Mouse (Mus musculus) CH12.LX (cell line): ENCODE measurements at regions not wholly inside any gene's neighbourhood (a gene's known extent, or its start where the extent isn't known, plus 50 kb on each side); places are given as distances from the start of the nearest gene placed in this dataset.

Experiments
- DNase-seq: peaks from one replicate; pipeline ENCODE4 v3.0.0-alpha.2; 2013; ENCODE audit errors: extremely low read depth
- H3K27ac ChIP-seq: 2 replicates; pipeline ENCODE4 v1.5.1; 2012; ENCODE audit warnings: low read depth, mild to moderate bottlenecking, control low read depth, moderate library complexity; ENCODE audit not compliant: insufficient read depth
- H3K27me3 ChIP-seq: replicated peaks from 2 replicates; pipeline ENCODE3; 2012; ENCODE audit warnings: inconsistent platforms
- H3K36me3 ChIP-seq, 2 experiments: replicated peaks in 1 of 2; 2 replicates each; pipeline versions ENCODE3 to v1.6.1; 2012; ENCODE audit warnings: inconsistent platforms in 1 of 2, low read length in 1 of 2, mild to moderate bottlenecking in 1 of 2, mixed read lengths in 1 of 2, moderate library complexity in 1 of 2; ENCODE audit not compliant: control insufficient read depth in 1 of 2, insufficient read depth in 1 of 2
- H3K4me1 ChIP-seq, 2 experiments: 2 replicates each; pipeline ENCODE4 v1.6.1; 2012; ENCODE audit warnings: inconsistent platforms in 1 of 2, moderate library complexity in 1 of 2; ENCODE audit not compliant: insufficient read depth in 2 of 2, control insufficient read depth in 1 of 2
- H3K4me2 ChIP-seq: 2 replicates; pipeline ENCODE4 v1.6.1; 2012; ENCODE audit warnings: low read depth, mild to moderate bottlenecking, control low read depth; ENCODE audit not compliant: poor library complexity, insufficient read depth, severe bottlenecking
- H3K4me3 ChIP-seq, 3 experiments: fragments of 150-350 bp in 1 of 3; sonication (generic) in 1 of 3; replicated peaks in 1 of 3; 2 replicates each; pipeline versions ENCODE3 to v1.5.1; 2011 to 2012; ENCODE audit warnings: low read depth in 2 of 3, low read length in 2 of 3, mild to moderate bottlenecking in 2 of 3, moderate library complexity in 2 of 3, control low read depth in 1 of 3, improper control_type of control experiment in 1 of 3, inconsistent platforms in 1 of 3, mixed read lengths in 1 of 3; ENCODE audit not compliant: poor library complexity in 1 of 3
- H3K79me2 ChIP-seq: replicated peaks from 2 replicates; pipeline ENCODE4 v1.6.1; 2012; ENCODE audit warnings: mild to moderate bottlenecking, moderate library complexity; ENCODE audit not compliant: control insufficient read depth, poor library complexity, insufficient read depth, severe bottlenecking; ENCODE audit errors: extremely low read depth
- H3K9ac ChIP-seq: 2 replicates; pipeline ENCODE4 v1.6.1; 2012; ENCODE audit warnings: low read depth, mild to moderate bottlenecking, control low read depth, moderate library complexity; ENCODE audit not compliant: insufficient read depth
- H3K9me3 ChIP-seq: replicated peaks from 2 replicates; pipeline ENCODE3; 2012; ENCODE audit warnings: low read length, inconsistent platforms, mixed read lengths
- BHLHE40 ChIP-seq: IDR thresholded peaks from 2 replicates; pipeline ENCODE4 v1.6.1; 2011; ENCODE audit warnings: mild to moderate bottlenecking, low read depth, low read length, improper control_type of control experiment
- CHD2 ChIP-seq: IDR thresholded peaks from 2 replicates; pipeline ENCODE4 v1.6.1; 2011; ENCODE audit warnings: low read length, improper control_type of control experiment
- CTCF ChIP-seq, 2 experiments: IDR thresholded peaks in 1 of 2; conservative IDR thresholded peaks in 1 of 2; 2 replicates each; pipeline ENCODE4 v1.5.1; 2011 to 2012; ENCODE audit warnings: low read depth in 2 of 2, low read length in 2 of 2, improper control_type of control experiment in 1 of 2, inconsistent platforms in 1 of 2, mild to moderate bottlenecking in 1 of 2, moderate library complexity in 1 of 2
- ELF1 ChIP-seq: IDR thresholded peaks from 2 replicates; pipeline ENCODE4 v1.6.1; 2014; ENCODE audit warnings: low read depth, mild to moderate bottlenecking, inconsistent platforms, low read length, improper control_type of control experiment
- EP300 ChIP-seq: IDR thresholded peaks from 2 replicates; pipeline ENCODE4 v1.6.1; 2011; ENCODE audit warnings: low read length, improper control_type of control experiment
- ETS1 ChIP-seq: conservative IDR thresholded peaks from 2 replicates; pipeline ENCODE4 v1.6.1; 2012; ENCODE audit warnings: low read depth, mild to moderate bottlenecking, inconsistent platforms, low read length, improper control_type of control experiment, moderate library complexity
- GABPA ChIP-seq: IDR thresholded peaks from 2 replicates; pipeline ENCODE4 v1.6.1; 2012; ENCODE audit warnings: low read depth, low read length, improper control_type of control experiment, inconsistent platforms; ENCODE audit not compliant: insufficient replicate concordance
- IRF4 ChIP-seq: IDR thresholded peaks from 2 replicates; pipeline ENCODE4 v1.6.1; 2014; ENCODE audit warnings: low read depth, mild to moderate bottlenecking, inconsistent platforms, low read length, improper control_type of control experiment
- JUND ChIP-seq: conservative IDR thresholded peaks from 2 replicates; pipeline ENCODE4 v1.6.1; 2011; ENCODE audit warnings: low read depth, low read length, improper control_type of control experiment
- MAZ ChIP-seq: IDR thresholded peaks from 2 replicates; pipeline ENCODE4 v1.6.1; 2012; ENCODE audit warnings: low read depth, mild to moderate bottlenecking, inconsistent platforms, low read length, improper control_type of control experiment, moderate library complexity
- MXI1 ChIP-seq: IDR thresholded peaks from 2 replicates; pipeline ENCODE4 v1.6.1; 2011; ENCODE audit warnings: mild to moderate bottlenecking, low read depth, low read length, improper control_type of control experiment
- MYC ChIP-seq: IDR thresholded peaks from 2 replicates; pipeline ENCODE4 v1.6.1; 2011; ENCODE audit warnings: low read depth, mild to moderate bottlenecking, improper control_type of control experiment, low read length
- NELFE ChIP-seq: IDR thresholded peaks from 2 replicates; pipeline ENCODE4 v1.6.1; 2011; ENCODE audit warnings: low read depth, low read length, improper control_type of control experiment
- NRF1 ChIP-seq: IDR thresholded peaks from 2 replicates; pipeline ENCODE4 v1.6.1; 2014; ENCODE audit warnings: low read depth, mild to moderate bottlenecking, inconsistent platforms, low read length, improper control_type of control experiment, moderate library complexity
- POLR2A ChIP-seq: IDR thresholded peaks from 2 replicates; pipeline ENCODE4 v1.6.1; 2011; ENCODE audit warnings: low read depth, mild to moderate bottlenecking, improper control_type of control experiment, low read length
- POLR2AphosphoS2 ChIP-seq: IDR thresholded peaks from 2 replicates; pipeline ENCODE4 v1.6.1; 2011; ENCODE audit warnings: low read depth, low read length, improper control_type of control experiment
- RAD21 ChIP-seq: IDR thresholded peaks from 2 replicates; pipeline ENCODE4 v1.6.1; 2011; ENCODE audit warnings: low read depth, mild to moderate bottlenecking, low read length, improper control_type of control experiment, moderate library complexity
- RCOR1 ChIP-seq: conservative IDR thresholded peaks from 2 replicates; pipeline ENCODE4 v1.6.1; 2012; ENCODE audit warnings: low read depth, mild to moderate bottlenecking, inconsistent platforms, low read length, improper control_type of control experiment
- USF1 ChIP-seq: IDR thresholded peaks from 2 replicates; pipeline ENCODE4 v1.6.1; 2014; ENCODE audit warnings: low read depth, mild to moderate bottlenecking, inconsistent platforms, low read length, improper control_type of control experiment
- USF2 ChIP-seq: conservative IDR thresholded peaks from 2 replicates; pipeline ENCODE4 v1.6.1; 2011; ENCODE audit warnings: low read depth, low read length, improper control_type of control experiment
- ZC3H11A ChIP-seq: IDR thresholded peaks from 2 replicates; pipeline ENCODE4 v1.6.1; 2012; ENCODE audit warnings: low read depth, mild to moderate bottlenecking, inconsistent platforms, low read length, improper control_type of control experiment
- ZKSCAN1 ChIP-seq: IDR thresholded peaks from 2 replicates; pipeline ENCODE4 v1.6.1; 2012; ENCODE audit warnings: low read depth, inconsistent platforms, low read length, improper control_type of control experiment, borderline replicate concordance
- dilution Hi-C: fragments of 300-500 bp; cut with MboI; formaldehyde crosslinking; loops from 2 replicates; pipeline ENCODE4 v1.14.3; 2020; ENCODE audit warnings: low sequenced_read_pairs; ENCODE audit not compliant: extremely low pct_unique_long_range_greater_than_20kb, extremely low pct_ligation_motif_present
- in situ Hi-C: fragments of 300-500 bp; cut with MboI; formaldehyde crosslinking; loops from 3 replicates; pipeline ENCODE4 v1.14.3; 2019; ENCODE audit warnings: low sequenced_read_pairs, low pct_ligation_motif_present, low pct_unique_long_range_greater_than_20kb, mixed read lengths

DNA sequence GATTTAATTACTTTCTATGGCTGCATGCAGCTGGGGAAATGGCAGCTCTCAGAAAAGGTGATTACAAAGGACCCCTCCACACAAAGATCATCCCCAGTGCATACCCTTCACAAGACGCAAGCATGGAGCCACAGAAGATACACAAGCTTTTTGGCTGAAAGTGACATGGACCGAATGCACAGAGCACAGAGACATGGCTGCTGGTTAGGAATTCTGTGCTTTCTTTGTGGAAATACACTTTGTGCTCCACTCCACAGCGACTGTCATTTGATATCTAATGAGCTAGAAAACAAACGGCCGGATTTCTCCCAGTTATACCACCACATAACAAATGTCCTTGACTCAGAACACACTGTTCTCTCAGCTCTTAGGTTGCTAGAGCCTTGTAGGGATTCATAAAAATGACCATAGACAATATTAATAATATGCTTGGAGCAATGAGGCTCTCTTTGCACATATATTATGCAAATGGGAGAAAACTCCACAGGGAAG, 132.1 kb upstream of the Fat4 start:
- Histone ChIP-seq H3K79me2 (no peaks in the 10 kb centered on the region), H3K9ac (no peak overlapping the region), H3K4me1 (no peaks in the 10 kb centered on the region), H3K27ac (no peak overlapping the region), H3K27me3 (no peaks in the 10 kb centered on the region), H3K4me2 (no peak overlapping the region), H3K9me3 (no peaks in the 10 kb centered on the region), H3K4me3 (no peak overlapping the region), H3K36me3 (no peaks in the 10 kb centered on the region)
- TF ChIP-seq JUND (no peak), ETS1 (no peak), POLR2A (no peak), MYC (no peak), USF1 (no peak), CTCF (conservative IDR thresholded peaks at IDR 0.05 in 1 of 2, IDR thresholded peaks at IDR 0.05 in 1 of 2; ENCODE audit: low read depth in 2 of 2, low read length in 2 of 2) (no peak), RCOR1 (no peak), BHLHE40 (no peak), ZC3H11A (no peak)
- DNase-seq: no peak
- in situ Hi-C loops (no loop called here), dilution Hi-C loops (no loop called here)

DNA sequence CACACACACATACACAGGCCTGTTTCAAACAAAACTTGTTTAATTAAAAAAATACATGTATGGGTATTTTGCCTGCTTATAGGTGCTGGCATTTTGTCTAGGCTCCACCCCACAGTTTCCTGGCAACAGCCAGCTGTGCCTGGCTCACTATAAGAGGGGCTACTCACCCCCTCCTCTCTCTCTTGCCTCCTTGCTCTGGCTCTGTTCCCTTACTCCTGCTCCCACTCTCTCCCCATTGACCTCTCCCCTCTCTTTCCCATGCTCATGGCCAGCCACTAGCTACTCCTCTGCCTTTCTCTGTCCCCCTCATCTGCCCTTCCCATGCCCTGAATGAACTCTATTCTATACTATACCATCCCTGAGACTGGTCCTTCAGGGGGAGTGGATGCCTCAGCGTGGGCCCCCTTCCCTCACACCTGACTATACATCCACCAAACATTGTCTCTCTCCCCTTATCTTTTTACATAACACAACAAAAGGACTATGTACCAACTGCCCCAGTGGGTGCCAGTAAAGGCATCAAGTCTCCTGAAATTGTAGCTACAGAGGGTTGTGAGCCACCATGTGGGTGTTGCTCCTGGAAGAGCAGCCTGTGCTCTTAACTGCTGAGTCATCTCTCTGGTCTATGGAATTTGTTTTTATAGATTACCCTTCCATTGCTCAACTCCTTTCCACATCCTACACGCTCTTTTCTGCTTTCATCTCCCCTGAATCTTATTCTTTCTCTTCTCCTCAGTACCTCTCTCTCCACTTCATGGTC, 133.1 kb upstream of the Fat4 start:
- no peak for DNase-seq
- in situ Hi-C loops: no loop called here

DNA sequence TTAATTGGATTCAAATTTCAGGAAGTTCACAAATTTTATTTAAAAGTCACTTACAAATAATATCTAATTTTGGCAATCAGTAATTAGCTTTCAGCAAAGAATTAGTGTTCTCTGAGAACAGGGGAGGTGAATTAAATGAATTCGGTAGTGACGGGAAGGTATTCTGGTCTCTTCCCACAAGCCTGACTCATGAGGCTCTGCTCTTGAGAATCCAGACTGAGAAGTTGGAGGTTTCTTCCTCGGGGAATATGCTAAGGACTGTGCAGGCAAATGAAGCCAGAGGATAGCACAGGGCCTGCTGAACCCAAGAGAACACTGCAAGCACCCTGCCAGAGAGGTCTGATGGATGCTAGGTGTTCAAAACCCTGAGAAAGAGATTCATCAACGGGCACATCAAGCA, 144.6 kb upstream of the Fat4 start:
- H3K4me2 ChIP-seq: no peak overlapping the region
- H3K4me3 ChIP-seq: no peak overlapping the region
- H3K9ac ChIP-seq: no peak overlapping the region
- TF ChIP-seq NELFE (no peak), IRF4 (no peak), ZC3H11A (no peak), NRF1 (no peak), JUND (no peak), RAD21 (no peak), RCOR1 (no peak), EP300 (no peak), ETS1 (no peak), ZKSCAN1 (no peak), ELF1 (no peak), POLR2AphosphoS2 (no peak), GABPA (no peak), USF2 (no peak)
- no peaks in the 10 kb centered on the region for H3K27me3 ChIP-seq
- H3K27ac ChIP-seq: no peak overlapping the region
- dilution Hi-C loops: no loop called here
- H3K9me3 ChIP-seq: no peaks in the 10 kb centered on the region
- H3K79me2 ChIP-seq: no peaks in the 10 kb centered on the region
- in situ Hi-C loops: no loop called here
- H3K36me3 ChIP-seq: no peaks in the 10 kb centered on the region
- no peaks in the 10 kb centered on the region for H3K4me1 ChIP-seq
- no peak for DNase-seq

More for the DNA sequence above, 133.1 kb upstream of the Fat4 start:
- no peaks in the 10 kb centered on the region for H3K79me2 ChIP-seq
- no peaks in the 10 kb centered on the region for H3K36me3 ChIP-seq
- no peak overlapping the region for H3K4me2 ChIP-seq
- no peaks in the 10 kb centered on the region for H3K9me3 ChIP-seq
- H3K9ac ChIP-seq: no peak overlapping the region
- no peak for TF ChIP-seq RAD21
- TF ChIP-seq GABPA: no peak
- no peak for TF ChIP-seq CHD2
- no peak for TF ChIP-seq NRF1
- no peak for TF ChIP-seq POLR2A
- TF ChIP-seq MXI1: no peak
- TF ChIP-seq MAZ: no peak
- no peak for TF ChIP-seq RCOR1
- no peak for TF ChIP-seq USF2
- TF ChIP-seq USF1: no peak
- no peak overlapping the region for H3K27ac ChIP-seq
- dilution Hi-C loops: no loop called here
- H3K4me3 ChIP-seq: no peak overlapping the region
- H3K27me3 ChIP-seq: no peaks in the 10 kb centered on the region
- no peaks in the 10 kb centered on the region for H3K4me1 ChIP-seq
